Mouse (Mus musculus) megakaryocyte-erythroid progenitor cell, adult 5-6 weeks (primary cell): ENCODE measurements around the gene Ripor3. TPM values are rescaled to one million over a fixed set of nuclear protein-coding genes. Genes with fewer than 3 reads are reported as not detected.
A peak's percentile ranks its signal among the peaks of the same experiment; 100 is the strongest.

Source experiments
- ATAC-seq: replicated peaks from 2 replicates; pipeline ENCODE4 v1.8.0; 2016; ENCODE audit warnings: mild to moderate bottlenecking, inconsistent platforms; ENCODE audit not compliant: severe bottlenecking, poor library complexity, low FRiP score, low TSS enrichment
- total RNA-seq, 2 experiments: library from RNA; stranded (forward) in 1 of 2; stranded (reverse) in 1 of 2; fragments of 200-1000, 215-1000 nt in 1 of 2; fragments of >200 nt in 1 of 2; fragmentation: Nextera tagmentation in 1 of 2; gene quantifications; 2 replicates each; pipeline ENCODE4 v1.2.3; 2014 to 2017

Ripor3 gene
- total RNA-seq, 2 experiments from 2014 or later, result 0.42 TPM; not detected in 1

GRCm38 (mm10) chr2:167941745-167942176 is 68.7 kb downstream of the Ripor3 start:
- ATAC-seq, result peak; percentile 83

- peak; percentile 25; the same call in 1 of the 2 replicates for ATAC-seq
Observed at GRCm38 (mm10) chr2:167941320-167941719, 69.1 kb downstream of the Ripor3 start.

- ATAC-seq, result no peak
Observed at GRCm38 (mm10) chr2:167940636-167941035, 69.8 kb downstream of the Ripor3 start.

- no peak for ATAC-seq
Observed at GRCm38 (mm10) chr2:167939632-167940399, 70.6 kb downstream of the Ripor3 start.

GRCm38 (mm10) chr2:167939204-167939603 is 71.2 kb downstream of the Ripor3 start:
- no peak for ATAC-seq

GRCm38 (mm10) chr2:167938786-167939185 is 71.6 kb downstream of the Ripor3 start:
- ATAC-seq, result no peak

GRCm38 (mm10) chr2:167935956-167936355 is 74.5 kb downstream of the Ripor3 start:
- no peak for ATAC-seq

- ATAC-seq, result no peak
Observed at GRCm38 (mm10) chr2:167933397-167933796, 77.0 kb downstream of the Ripor3 start.

- peak; percentile 22 for ATAC-seq
Observed at GRCm38 (mm10) chr2:167932727-167933231, 77.6 kb downstream of the Ripor3 start.

- ATAC-seq, result peak; percentile 95
Observed at GRCm38 (mm10) chr2:167931985-167932726, 78.3 kb downstream of the Ripor3 start, which contains the start of gene Ptpn1. TSS of gene Ptpn1 (plus strand) at chr2:167932057.

- no peak for ATAC-seq
Observed at GRCm38 (mm10) chr2:167930975-167931374, 79.4 kb downstream of the Ripor3 start.

Other genes starting within 250 kb of the Ripor3 start
- gene Ptpn1, start 78.6 kb downstream of the Ripor3 start, total RNA-seq (2014; fragmentation: Nextera tagmentation), result 24.3 and 29.1 TPM in 2 replicates
- gene Ptpn1, start 78.6 kb downstream of the Ripor3 start, total RNA-seq (2017), result 31.9 and 56.4 TPM in 2 replicates
- gene Pard6b, start 70.4 kb upstream of the Ripor3 start, total RNA-seq (2014; fragmentation: Nextera tagmentation), result 0.48 and 1.1 TPM in 2 replicates
- gene Pard6b, start 70.4 kb upstream of the Ripor3 start, total RNA-seq (2017), result 1.6 and 3.8 TPM in 2 replicates
- 48.1 and 55.1 TPM in 2 replicates for gene Adnp, start 196.5 kb upstream of the Ripor3 start, total RNA-seq (2014; fragmentation: Nextera tagmentation)
- gene Adnp, start 196.5 kb upstream of the Ripor3 start, total RNA-seq (2017), result 1.1 TPM in 1 of 2 replicates, not detected in the other
- 38.5 and 43.2 TPM in 2 replicates for gene Gm20716, start 219.7 kb upstream of the Ripor3 start, total RNA-seq (2014; fragmentation: Nextera tagmentation)
- 35.4 and 55.3 TPM in 2 replicates for gene Gm20716, start 219.7 kb upstream of the Ripor3 start, total RNA-seq (2017)
- 69.5 and 95.9 TPM in 2 replicates for gene Dpm1, start 220.0 kb upstream of the Ripor3 start, total RNA-seq (2014; fragmentation: Nextera tagmentation)
- 30.5 and 40.1 TPM in 2 replicates for gene Dpm1, start 220.0 kb upstream of the Ripor3 start, total RNA-seq (2017)
- gene Mocs3, start 220.0 kb upstream of the Ripor3 start, total RNA-seq (2014; fragmentation: Nextera tagmentation), result 4.2 and 5.6 TPM in 2 replicates
- gene Mocs3, start 220.0 kb upstream of the Ripor3 start, total RNA-seq (2017), result 1.9 and 3.8 TPM in 2 replicates